Mouse (Mus musculus): Measurements from ENCODE around the gene Fndc8.

Gene Fndc8

DNA sequence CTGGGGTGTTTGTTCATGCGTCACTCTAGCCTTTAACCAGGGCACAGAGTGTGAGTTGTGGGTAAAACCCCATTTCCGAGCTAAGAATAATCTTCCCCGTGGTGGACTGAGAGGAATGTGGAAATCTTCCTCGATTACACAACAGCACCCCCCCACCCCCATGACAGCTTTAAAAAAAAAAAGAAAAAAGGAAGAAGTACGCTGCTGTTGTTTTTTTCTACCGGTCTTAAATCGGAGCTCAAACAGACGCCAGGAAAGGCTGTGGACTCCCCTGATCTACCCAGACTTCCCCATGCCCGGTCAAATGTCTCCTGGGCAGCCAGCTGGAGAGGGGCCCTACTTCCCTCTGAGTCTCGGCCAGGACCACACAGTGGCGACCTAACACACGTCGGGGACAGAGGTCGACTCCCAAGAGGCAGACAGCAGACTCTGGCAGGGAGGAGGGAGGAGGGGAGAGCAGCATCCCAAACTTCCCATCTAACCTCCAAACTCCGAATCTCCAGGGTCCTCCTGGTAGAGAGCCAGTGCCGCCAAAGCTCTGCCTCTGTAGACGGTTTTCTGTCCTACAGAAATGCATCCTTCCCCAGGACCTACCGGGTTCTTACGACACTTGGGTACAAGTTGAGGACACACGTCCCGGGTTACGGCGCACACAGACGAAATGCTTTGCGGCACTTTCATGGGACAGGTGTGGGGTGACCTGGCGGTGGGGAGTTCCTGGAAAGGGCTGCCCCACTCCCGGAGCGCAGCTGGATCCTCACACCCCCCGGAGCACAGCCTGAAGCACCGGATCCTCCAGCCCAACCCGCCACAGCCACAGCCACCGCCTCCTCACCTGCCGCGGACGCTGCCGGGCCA is 21.5 kb upstream of the Fndc8 start:
- peak; percentile 75 for DNase-seq

- DNase-seq = peak; percentile 95
Measured at GRCm38 (mm10) chr11:82871031-82871446, 20.9 kb upstream of the Fndc8 start, which contains the start of gene Rffl. Gene Rffl (minus strand): TSS chr11:82871210.

- peak; percentile 19 for DNase-seq
Measured at GRCm38 (mm10) chr11:82874924-82875323, 17.0 kb upstream of the Fndc8 start.

DNA sequence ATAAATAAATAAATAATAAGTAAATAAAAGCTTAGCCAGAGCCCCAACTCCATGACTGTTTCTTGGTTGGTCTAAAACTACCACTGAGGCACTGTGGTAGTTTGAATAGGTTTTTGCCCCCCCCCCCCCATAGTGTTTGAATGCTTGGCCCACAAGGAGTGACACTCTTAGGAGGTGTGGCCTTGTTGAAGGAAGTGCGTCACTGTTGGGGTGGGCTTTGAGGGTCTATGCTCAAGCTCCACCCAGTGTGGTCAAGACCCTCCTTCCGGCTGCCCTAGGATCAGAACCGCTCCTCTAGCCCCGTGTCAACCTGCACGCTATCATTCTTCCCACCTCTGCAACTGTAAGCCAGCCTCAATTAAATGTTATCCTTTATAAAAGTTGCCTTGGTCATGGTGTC is 16.3 kb upstream of the Fndc8 start:
- DNase-seq = no peak

DNA sequence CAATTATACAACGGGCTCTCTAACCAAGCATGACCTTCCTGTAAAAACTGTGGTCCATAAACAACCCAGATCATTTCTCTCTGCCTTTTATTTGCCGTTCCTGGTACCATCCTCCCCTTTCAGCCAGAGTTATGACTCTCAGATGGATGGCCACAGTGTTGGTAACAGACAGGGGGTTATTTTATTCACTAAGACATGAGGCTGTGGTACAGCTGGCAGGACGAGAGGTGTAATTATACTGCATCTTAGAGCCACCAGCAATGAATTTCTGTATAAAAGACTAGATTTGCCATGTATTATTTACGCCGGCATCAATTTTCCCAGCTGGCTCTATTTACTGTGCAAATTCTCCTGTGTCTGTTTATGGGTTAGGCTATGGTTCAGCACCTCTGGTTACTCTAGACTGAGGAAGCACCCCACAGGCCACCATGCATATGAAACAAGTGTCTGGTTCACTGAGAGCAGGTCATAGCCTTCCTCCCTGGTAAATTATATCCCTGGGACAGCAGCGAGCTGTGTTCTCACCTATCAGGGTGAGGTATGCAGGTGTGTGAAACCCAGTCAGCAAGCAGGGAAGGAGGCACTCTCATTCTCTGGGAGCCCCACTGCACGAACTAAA is 14.1 kb upstream of the Fndc8 start:
- no peak for DNase-seq

DNA sequence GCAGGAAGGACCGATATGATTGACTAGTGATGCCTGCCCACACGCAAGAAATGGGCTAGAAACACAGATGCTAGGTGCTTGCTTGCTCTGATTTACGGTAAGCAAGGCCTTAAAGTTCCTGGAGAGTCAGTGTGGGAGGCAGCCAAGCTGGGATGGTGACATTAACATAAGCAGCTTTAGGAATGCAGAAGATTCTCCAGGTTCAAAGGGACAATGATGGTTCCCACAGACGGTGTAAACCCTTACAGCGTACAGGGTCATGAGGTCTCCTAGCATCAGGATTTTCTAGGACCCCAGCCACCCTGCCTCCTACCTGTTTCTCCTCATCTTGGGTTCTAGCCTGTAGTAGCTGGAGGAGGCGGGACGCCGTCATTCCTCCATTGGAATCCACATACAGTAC is 8.7 kb upstream of the Fndc8 start:
- DNase-seq = no peak

DNA sequence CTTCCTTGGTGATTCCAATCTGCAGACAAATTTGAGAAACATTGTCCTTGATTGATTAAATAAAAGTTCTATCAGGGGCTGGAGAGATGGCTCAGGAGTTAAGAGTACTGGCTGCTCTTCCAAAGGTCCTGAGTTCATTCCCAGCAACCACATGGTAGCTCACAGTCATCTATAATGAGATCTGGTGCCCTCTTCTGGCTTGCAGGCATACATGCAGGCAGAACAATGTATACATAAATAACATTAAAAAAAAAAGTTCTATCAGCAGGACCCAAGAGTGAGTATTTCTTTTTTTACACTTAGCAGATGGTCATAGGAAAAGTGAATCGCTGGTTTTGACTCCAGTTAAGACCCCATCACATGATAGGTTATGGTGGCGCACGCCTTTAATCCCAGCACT is 5.4 kb upstream of the Fndc8 start:
- no peak for DNase-seq

DNA sequence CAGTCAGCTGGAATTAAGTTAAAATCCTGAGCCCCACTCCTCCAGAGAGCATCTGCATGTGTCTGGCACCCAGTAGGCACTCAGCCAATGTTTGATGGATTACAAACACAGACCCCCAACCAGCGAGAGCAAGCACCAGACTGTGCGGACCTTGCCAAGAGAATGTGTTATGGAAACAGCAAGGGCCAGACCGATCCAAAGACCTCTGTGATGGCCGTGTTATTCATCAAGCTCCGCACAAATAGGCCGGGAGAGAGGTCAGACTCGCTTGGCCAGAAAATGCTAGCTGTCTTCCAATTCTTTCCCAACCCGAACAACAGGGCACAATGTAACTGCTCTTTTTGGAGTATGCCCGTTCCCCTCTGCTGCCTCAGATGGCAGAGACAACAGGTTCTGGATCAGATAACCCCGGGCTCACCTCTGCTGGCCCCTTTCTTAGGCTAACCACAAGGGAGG is 3.4 kb upstream of the Fndc8 start:
- DNase-seq = peak; percentile 59

DNA sequence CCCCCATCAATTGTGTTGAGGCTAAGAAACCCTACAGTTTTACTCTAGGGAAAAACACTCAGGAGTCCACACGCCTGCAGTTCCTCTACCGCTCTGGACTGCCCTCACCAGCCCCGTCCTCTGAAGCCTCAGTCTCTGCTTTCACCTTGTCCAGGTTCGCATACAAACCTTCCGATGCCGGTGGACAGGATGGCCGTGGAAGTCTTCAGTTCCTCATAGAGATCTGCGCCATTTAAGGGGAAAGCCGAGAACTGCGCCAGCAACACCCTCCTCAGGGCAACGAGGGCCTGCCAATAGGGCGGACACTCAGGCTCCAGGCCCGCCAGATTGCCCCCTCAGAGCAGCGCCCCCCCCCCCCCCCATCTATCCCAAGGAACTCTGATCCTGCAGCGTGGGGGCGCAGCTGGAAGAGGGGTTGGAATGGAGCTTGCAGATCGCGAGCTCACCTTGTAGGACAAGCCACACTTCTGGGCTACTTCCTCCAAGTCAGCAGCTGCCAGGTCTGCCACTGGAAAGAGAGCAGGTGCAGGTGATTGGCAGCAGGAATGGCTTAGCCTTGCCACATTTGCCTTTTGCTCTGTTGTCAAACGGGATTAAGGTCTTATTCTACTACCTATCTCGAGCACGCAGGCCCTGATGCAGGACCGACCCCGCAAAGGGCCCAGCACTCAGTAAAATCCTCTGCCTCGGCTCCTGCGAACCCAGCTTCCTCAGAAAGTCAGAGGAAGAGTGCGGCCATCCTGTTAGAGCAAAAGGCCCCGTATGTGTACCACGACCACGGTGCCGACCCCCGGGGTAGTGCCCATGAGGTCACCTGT is 2.2 kb upstream of the Fndc8 start:
- peak; percentile 32 for DNase-seq

GRCm38 (mm10) chr11:82890342-82890762 is 1.6 kb upstream of the Fndc8 start, which contains the start of gene Rad51d:
Gene Rad51d (minus strand): TSS chr11:82890614.
- peak; percentile 96 for DNase-seq

- no peak for DNase-seq
Measured at GRCm38 (mm10) chr11:82897478-82897877, 5.6 kb downstream of the Fndc8 start.

DNA sequence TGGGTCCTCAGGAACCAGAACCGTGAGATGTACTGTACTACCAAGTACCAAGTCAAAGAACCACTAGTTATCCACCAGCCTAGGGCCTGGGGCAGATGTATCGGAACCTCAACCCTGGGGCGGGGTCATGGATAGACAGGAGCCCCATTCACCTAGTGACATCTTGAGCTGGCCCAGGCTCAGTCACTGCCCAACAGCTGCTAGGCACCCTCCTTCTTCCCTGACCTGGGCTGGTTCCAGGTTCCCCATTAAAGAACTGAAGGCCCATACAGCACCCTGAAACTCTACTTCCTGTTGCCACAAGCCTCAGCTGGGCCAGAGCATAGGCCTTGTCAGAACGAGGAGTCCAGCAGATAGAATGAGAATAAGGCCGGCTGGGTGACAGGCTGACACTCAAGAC is 7.8 kb downstream of the Fndc8 start:
- DNase-seq = no peak

GRCm38 (mm10) chr11:82901606-82902310 is 9.8 kb downstream of the Fndc8 start:
- no peak for DNase-seq

DNA sequence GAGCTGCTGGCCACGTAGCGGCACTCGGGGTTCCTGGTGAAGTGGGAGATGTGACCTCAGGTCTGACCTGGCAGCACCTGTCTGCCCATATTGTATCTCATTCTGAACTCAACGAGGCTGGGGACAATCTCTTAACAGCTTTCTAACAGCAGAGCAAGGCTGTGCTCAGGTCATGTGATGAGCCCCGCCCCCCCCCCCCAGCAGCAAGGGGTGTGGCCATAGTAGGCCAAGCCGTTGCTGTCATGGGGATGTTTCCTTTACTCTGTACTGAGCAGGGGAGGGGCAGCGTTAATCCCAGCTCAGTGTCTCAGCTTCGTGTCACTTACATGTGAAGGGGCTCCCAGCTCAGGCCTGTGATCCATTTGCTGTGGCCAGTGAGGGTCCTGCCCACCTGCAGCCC is 13.0 kb downstream of the Fndc8 start:
- DNase-seq = no peak

GRCm38 (mm10) chr11:82905816-82906215 is 13.9 kb downstream of the Fndc8 start:
- DNase-seq = no peak

DNA sequence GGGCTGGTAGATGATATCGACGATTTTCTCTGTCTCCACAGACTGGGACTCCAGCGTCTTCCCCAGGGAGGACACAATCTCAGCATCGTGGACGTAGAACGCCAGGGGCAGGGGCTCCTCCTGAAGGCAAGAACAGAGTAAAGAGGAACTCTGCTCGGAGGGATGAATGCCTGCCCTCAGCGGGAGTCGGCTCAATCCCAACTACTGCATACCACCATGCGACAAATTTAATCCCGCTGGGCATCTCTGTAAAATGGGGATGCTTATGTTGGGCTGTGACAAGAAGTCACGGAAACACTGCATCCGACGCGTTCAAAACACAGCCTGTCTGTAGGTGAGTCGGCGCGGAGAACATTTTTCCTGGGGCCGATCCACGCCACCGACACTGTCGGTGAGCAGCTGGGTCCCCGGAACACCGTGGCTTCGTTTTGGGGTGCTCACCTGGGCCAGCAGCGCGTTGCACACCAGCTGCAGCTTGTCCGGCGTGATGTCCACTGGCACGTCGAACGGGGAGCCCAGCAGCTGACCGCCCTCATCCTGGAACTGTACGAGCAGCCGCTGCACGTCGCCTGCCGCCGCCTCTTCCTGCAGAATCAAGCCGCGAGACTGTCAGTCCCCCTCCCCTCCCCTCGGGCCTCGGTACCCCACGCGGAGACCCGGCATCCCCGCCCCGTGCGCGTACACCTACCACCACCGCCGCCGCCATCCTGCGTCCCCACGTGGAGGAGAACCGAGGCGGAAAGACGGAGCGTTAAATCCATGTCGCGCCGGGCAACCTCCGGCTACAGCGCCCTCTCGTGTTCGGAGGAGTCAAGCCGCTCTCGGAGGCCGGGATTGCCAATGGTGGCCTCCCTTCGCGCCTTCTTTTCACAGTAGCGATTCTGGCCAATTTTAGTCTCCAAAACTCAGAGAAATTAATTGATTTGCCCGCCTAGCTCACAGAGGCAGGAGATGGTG is 16.0 kb downstream of the Fndc8 start, which contains the start of gene Nle1:
Gene Nle1 (minus strand): TSS at position 761 of the 957 bp plus-strand sequence.
- peak; percentile 95 for DNase-seq

GRCm38 (mm10) chr11:82908608-82908989 is 16.7 kb downstream of the Fndc8 start:
- no peak for DNase-seq

GRCm38 (mm10) chr11:82910250-82910649 is 18.3 kb downstream of the Fndc8 start, which contains the start of gene Unc45b:
Gene Unc45b (plus strand): TSS chr11:82910550.
- no peak for DNase-seq

DNA sequence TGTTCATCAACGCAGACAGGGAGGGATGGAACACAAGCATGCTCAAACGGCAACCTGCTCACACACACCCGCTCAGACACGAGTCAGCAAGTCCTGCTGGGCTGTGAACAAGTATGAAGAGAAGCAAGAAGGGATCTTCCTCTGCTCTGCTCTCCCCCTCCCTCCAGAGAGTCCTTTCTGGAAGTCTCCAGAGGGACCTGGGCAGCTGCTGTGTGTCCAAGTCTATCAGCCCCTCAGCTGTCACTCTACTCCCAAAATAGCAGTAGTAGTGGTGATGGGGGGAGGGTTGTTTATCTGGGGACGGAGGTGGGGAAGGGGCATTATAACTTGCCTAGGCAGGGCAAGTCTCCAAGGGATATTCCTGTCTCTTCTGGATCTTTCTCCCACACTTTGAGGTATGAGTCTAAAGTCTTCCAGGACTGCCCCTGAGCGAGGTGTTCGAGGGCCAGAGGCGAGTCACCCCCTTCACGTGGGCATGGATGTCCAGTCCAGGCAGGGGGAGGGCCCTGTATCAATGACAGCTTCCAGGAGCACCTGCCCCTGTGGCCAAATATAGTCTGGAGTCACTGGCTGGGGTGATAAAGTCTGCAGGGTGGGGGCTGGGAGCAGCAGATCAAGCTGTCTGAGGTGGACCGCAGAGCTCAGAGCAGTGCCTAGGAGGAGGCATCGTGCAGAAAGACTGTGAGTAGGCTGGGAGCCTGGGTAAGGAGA is 18.9 kb downstream of the Fndc8 start:
- no peak for DNase-seq

DNA sequence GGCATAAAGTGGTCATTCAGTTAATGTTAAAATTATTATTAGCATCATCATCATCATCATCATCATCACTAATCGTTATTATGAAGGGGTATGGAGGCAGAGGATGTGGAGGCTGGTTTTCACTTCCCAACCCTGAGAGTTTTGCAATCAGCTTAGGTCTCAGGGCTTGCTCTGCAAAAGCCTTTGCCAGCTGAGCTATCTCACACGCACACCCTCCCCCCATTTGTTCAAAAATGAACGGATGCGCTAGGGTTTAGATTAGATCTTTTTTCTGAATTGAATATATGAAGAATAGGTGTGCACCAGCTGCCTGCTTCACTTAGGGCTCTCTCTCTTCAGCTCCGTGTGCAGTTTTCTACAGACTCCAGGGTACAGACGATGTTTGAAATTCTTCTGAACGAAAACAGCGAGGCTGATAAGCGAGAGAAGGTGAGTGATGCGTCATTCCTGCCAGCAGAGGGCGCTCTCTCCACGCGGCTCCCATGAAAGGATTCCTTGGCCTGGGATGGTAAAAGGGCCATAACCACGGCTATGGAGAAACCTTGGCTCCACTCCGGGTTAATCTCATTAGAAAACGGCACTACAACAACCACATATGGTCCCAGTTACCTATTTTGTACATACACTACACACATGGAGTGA is 22.9 kb downstream of the Fndc8 start:
- peak; percentile 77 for DNase-seq
